Mouse (Mus musculus) naive thymus-derived CD4-positive, alpha-beta T cell, adult 2 months (primary cell): ENCODE data around the gene Gm20509.
"Not testable (repeated sequence)": the region's sequence is repeated elsewhere in the genome, so short reads cannot be mapped to it uniquely, and the experiment has no call there.

ENCODE experiments used
- DNase-seq: peaks from one replicate; pipeline ENCODE4 v3.0.0-alpha.2; 2011; ENCODE audit warnings: low read depth

Gene Gm20509

GRCm38 (mm10) chr9:73101536-73101935 lies 734 bp upstream of the Gm20509 start, which contains the start of gene Khdc3:
TSS of gene Khdc3 (plus strand) at chr9:73101836.
- DNase-seq, result no peak

- no peak for DNase-seq
These were observed 1.0 kb downstream of the Gm20509 start for GRCm38 (mm10) chr9:73103159-73103879.

- DNase-seq, result no peak
These were observed 1.6 kb downstream of the Gm20509 start for GRCm38 (mm10) chr9:73103880-73104198.

- no peak for DNase-seq
These were observed 2.9 kb downstream of the Gm20509 start for GRCm38 (mm10) chr9:73105141-73105540.

GRCm38 (mm10) chr9:73105771-73106170 lies 3.5 kb downstream of the Gm20509 start:
- DNase-seq, result no peak

- peak; percentile 91 for DNase-seq
These were observed 10.9 kb downstream of the Gm20509 start, which contains the start of gene Rsl24d1 for GRCm38 (mm10) chr9:73112919-73113906. TSS of gene Rsl24d1 (plus strand) at chr9:73113426.

GRCm38 (mm10) chr9:73116704-73117103 lies 14.4 kb downstream of the Gm20509 start:
- not testable (repeated sequence) for DNase-seq

- DNase-seq, result no peak
These were observed 15.7 kb downstream of the Gm20509 start for GRCm38 (mm10) chr9:73118012-73118411.

- DNase-seq, result peak; percentile 47
These were observed 19.5 kb downstream of the Gm20509 start for GRCm38 (mm10) chr9:73121735-73122134.

- no peak for DNase-seq
These were observed 22.8 kb downstream of the Gm20509 start for GRCm38 (mm10) chr9:73125043-73125570.

GRCm38 (mm10) chr9:73127457-73127856 lies 25.2 kb downstream of the Gm20509 start:
- no peak for DNase-seq

GRCm38 (mm10) chr9:73129875-73130274 lies 27.6 kb downstream of the Gm20509 start:
- no peak for DNase-seq

GRCm38 (mm10) chr9:73130529-73130928 lies 28.3 kb downstream of the Gm20509 start:
- no peak for DNase-seq

GRCm38 (mm10) chr9:73137341-73137886 lies 35.1 kb downstream of the Gm20509 start:
- no peak for DNase-seq

GRCm38 (mm10) chr9:73154347-73154746 lies 52.1 kb downstream of the Gm20509 start:
- DNase-seq, result no peak

GRCm38 (mm10) chr9:73157968-73158367 lies 55.7 kb downstream of the Gm20509 start:
- DNase-seq, result no peak

GRCm38 (mm10) chr9:73159265-73159664 lies 57.0 kb downstream of the Gm20509 start:
- peak; percentile 31 for DNase-seq

GRCm38 (mm10) chr9:73162571-73163333 lies 60.5 kb downstream of the Gm20509 start:
- peak; percentile 76 for DNase-seq

GRCm38 (mm10) chr9:73165631-73166030 lies 63.4 kb downstream of the Gm20509 start:
- DNase-seq, result no peak
